Mouse (Mus musculus): ENCODE data around the gene Cd36. TPM values are rescaled to one million over a fixed set of nuclear protein-coding genes. Genes with fewer than 3 reads are reported as not detected.

Gene Cd36
- polyA plus RNA-seq, 1 experiment from 2014 or later: 0.87 TPM

- Histone ChIP-seq H3K4me2 (no peak overlapping the region), H3K4me3 (replicated peaks) (no peak overlapping the region), H3K9ac (no peak overlapping the region), H3K4me1 (no peaks in the 10 kb centered on the region), H3K27ac (no peak overlapping the region), H3K36me3 (replicated peaks) (no peaks in the 10 kb centered on the region), H3K27me3 (no peaks in the 10 kb centered on the region), H3K9me3 (no peaks in the 10 kb centered on the region)
- 67% methylated on average over 2 of the region's 2 CpGs for WGBS
- no peak for ATAC-seq (ENCODE audit: low FRiP score)
Measured at GRCm38 (mm10) chr5:17830536-17830935, 58.1 kb downstream of the Cd36 start.

DNA sequence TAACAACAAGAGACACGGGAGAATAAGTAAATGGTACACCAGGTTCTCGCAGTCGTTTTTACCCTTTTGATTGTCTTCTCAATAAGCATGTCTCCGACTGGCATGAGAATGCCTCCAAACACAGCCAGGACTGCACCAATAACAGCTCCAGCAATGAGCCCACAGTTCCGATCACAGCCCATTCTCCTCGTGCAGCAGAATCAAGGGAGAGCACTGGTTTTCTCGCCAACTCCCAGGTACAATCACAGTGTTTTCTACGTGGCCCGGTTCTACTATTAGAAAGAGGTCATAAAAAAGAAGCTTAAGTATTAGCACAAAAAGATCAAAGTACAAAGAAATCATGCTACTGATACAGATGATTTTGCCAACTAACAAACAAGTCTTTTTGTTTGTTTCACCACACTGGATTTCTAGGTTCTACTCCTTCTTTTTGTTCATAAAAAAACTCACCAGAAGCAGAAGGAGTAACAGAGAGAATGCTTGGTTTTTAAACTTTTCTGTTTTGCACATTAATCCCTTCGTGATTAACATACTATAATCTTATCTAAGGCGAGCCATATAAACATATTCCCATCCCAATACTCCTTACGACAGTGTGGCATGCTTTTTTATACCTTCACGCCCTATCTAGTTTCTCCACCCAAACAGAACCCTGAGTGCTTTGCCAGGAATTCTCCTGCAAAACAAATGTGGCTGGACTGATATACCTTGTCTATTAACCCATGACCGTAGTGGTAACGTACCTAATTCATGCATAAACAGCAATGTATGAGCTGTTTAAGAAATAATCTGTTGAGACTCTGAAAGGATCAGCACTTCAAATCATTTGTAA lies 59.7 kb downstream of the Cd36 start:
- H3K36me3 ChIP-seq (replicated peaks): no peaks in the 10 kb centered on the region
- H3K9ac ChIP-seq: no peak overlapping the region
- WGBS: 79% methylated on average over 15 of the region's 15 CpGs
- H3K4me2 ChIP-seq: no peak overlapping the region
- no peak for ATAC-seq (ENCODE audit: low FRiP score)
- no peak overlapping the region for H3K27ac ChIP-seq
- no peaks in the 10 kb centered on the region for H3K4me1 ChIP-seq
- no peaks in the 10 kb centered on the region for H3K27me3 ChIP-seq
- no peak overlapping the region for H3K4me3 ChIP-seq (replicated peaks)
- H3K9me3 ChIP-seq: no peaks in the 10 kb centered on the region

DNA sequence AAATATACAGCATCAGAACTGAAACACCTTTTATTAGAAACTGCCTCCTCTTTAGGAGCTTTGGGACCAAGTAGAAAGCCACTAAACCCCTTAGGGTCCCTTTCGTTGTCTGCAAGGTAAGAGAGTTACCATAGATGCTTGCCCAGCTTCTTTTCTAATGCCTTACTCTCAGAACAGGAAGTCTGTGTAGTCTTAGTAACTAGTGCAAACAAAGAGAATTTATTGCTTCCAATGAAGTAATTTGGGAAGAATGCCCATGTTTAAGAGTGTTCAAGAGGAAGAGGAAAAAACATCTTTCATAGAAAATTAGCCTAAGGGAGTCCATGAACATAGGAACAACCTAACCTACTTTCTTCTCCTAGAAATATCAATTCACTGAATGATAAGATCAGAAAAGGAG lies 67.2 kb downstream of the Cd36 start:
- Histone ChIP-seq H3K4me1 (no peaks in the 10 kb centered on the region), H3K4me3 (replicated peaks) (no peak overlapping the region), H3K9me3 (no peaks in the 10 kb centered on the region), H3K27ac (no peak overlapping the region), H3K4me2 (no peak overlapping the region), H3K9ac (no peak overlapping the region), H3K36me3 (replicated peaks) (no peaks in the 10 kb centered on the region), H3K27me3 (no peaks in the 10 kb centered on the region)
- 90% methylated on average over 1 of the region's 1 CpGs for WGBS
- no peak for ATAC-seq (ENCODE audit: low FRiP score)

DNA sequence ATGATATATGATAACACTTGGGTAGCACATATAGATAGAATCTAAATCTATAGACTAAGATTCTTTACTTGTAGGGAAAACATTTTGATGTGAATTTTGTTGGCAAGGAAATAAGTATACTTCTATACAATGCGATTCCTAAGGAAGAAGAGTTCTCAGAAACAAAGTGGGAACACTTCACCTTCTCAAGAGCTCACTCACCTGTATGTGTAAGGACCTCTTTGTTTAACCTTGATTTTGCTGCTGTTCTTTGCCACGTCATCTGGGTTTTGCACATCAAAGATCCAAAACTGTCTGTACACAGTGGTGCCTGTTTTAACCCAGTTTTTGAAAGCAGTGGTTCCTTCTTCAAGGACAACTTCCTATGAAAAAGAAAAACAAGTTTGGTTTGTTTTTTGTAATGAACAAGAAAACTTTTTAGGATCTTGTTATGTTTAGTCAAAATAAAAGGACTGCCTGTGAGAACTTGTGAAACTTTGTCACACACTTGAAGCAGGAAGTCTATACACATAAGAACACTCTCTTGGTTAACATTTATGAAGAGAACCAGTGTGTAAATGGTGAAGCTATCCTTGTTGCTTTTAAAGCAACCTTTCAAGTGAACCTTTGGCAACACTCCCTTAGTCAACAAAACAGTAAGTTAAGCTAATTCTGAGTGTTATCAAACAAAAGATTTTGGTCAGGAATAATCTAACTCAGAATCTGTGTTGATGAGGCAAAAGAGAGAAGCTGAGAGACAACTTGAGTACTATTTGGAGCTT lies 68.2 kb downstream of the Cd36 start:
- no peaks in the 10 kb centered on the region for H3K9me3 ChIP-seq
- H3K36me3 ChIP-seq (replicated peaks): no peaks in the 10 kb centered on the region
- H3K4me3 ChIP-seq (replicated peaks): no peak overlapping the region
- H3K4me2 ChIP-seq: no peak overlapping the region
- no peak for ATAC-seq (ENCODE audit: low FRiP score)
- WGBS: 89% methylated on average over 2 of the region's 2 CpGs
- H3K27me3 ChIP-seq: no peaks in the 10 kb centered on the region
- no peaks in the 10 kb centered on the region for H3K4me1 ChIP-seq
- no peak overlapping the region for H3K27ac ChIP-seq
- no peak overlapping the region for H3K9ac ChIP-seq

- Histone ChIP-seq H3K4me3 (replicated peaks) (no peak overlapping the region), H3K4me2 (no peak overlapping the region), H3K9ac (no peak overlapping the region), H3K27me3 (no peaks in the 10 kb centered on the region), H3K27ac (no peak overlapping the region), H3K4me1 (no peaks in the 10 kb centered on the region), H3K36me3 (replicated peaks) (no peaks in the 10 kb centered on the region), H3K9me3 (no peaks in the 10 kb centered on the region)
- 7% methylated on average over 2 of the region's 2 CpGs for WGBS
- ATAC-seq (ENCODE audit: low FRiP score): no peak
Measured at GRCm38 (mm10) chr5:17816170-17816569, 72.4 kb downstream of the Cd36 start.

- no peaks in the 10 kb centered on the region for H3K27me3 ChIP-seq
- 62% methylated on average over 1 of the region's 1 CpGs for WGBS
- H3K9ac ChIP-seq: no peak overlapping the region
- H3K9me3 ChIP-seq: no peaks in the 10 kb centered on the region
- no peak for ATAC-seq (ENCODE audit: low FRiP score)
- H3K4me3 ChIP-seq (replicated peaks): no peak overlapping the region
- no peak overlapping the region for H3K27ac ChIP-seq
- H3K4me1 ChIP-seq: no peaks in the 10 kb centered on the region
- H3K4me2 ChIP-seq: no peak overlapping the region
- H3K36me3 ChIP-seq (replicated peaks): no peaks in the 10 kb centered on the region
Measured at GRCm38 (mm10) chr5:17810336-17810735, 78.3 kb downstream of the Cd36 start.

- no peak overlapping the region for H3K27ac ChIP-seq
- no peak for ATAC-seq (ENCODE audit: low FRiP score)
- no peaks in the 10 kb centered on the region for H3K9me3 ChIP-seq
- H3K27me3 ChIP-seq: no peaks in the 10 kb centered on the region
- no peak overlapping the region for H3K9ac ChIP-seq
- WGBS: 92% methylated on average over 3 of the region's 3 CpGs
- no peak overlapping the region for H3K4me2 ChIP-seq
- no peaks in the 10 kb centered on the region for H3K4me1 ChIP-seq
- no peak overlapping the region for H3K4me3 ChIP-seq (replicated peaks)
- no peaks in the 10 kb centered on the region for H3K36me3 ChIP-seq (replicated peaks)
Measured at GRCm38 (mm10) chr5:17806774-17807377, 81.7 kb downstream of the Cd36 start.

GRCm38 (mm10) chr5:17776571-17776970 lies 112.0 kb downstream of the Cd36 start:
- Histone ChIP-seq H3K9ac (no peak overlapping the region), H3K4me1 (no peaks in the 10 kb centered on the region), H3K27me3 (no peaks in the 10 kb centered on the region), H3K27ac (no peak overlapping the region), H3K4me3 (replicated peaks) (no peak overlapping the region), H3K4me2 (no peak overlapping the region), H3K36me3 (replicated peaks) (no peaks in the 10 kb centered on the region), H3K9me3 (no peaks in the 10 kb centered on the region)
- no peak for ATAC-seq (ENCODE audit: low FRiP score)
- WGBS: 86% methylated on average over 6 of the region's 6 CpGs

- Histone ChIP-seq H3K4me3 (replicated peaks) (no peak overlapping the region), H3K27ac (no peak overlapping the region), H3K27me3 (no peaks in the 10 kb centered on the region), H3K4me1 (no peaks in the 10 kb centered on the region), H3K36me3 (replicated peaks) (no peaks in the 10 kb centered on the region), H3K9me3 (no peaks in the 10 kb centered on the region), H3K9ac (no peak overlapping the region), H3K4me2 (no peak overlapping the region)
- 90% methylated on average over 2 of the region's 2 CpGs for WGBS
- ATAC-seq (ENCODE audit: low FRiP score): no peak
Measured at GRCm38 (mm10) chr5:17770328-17770727, 118.3 kb downstream of the Cd36 start.

DNA sequence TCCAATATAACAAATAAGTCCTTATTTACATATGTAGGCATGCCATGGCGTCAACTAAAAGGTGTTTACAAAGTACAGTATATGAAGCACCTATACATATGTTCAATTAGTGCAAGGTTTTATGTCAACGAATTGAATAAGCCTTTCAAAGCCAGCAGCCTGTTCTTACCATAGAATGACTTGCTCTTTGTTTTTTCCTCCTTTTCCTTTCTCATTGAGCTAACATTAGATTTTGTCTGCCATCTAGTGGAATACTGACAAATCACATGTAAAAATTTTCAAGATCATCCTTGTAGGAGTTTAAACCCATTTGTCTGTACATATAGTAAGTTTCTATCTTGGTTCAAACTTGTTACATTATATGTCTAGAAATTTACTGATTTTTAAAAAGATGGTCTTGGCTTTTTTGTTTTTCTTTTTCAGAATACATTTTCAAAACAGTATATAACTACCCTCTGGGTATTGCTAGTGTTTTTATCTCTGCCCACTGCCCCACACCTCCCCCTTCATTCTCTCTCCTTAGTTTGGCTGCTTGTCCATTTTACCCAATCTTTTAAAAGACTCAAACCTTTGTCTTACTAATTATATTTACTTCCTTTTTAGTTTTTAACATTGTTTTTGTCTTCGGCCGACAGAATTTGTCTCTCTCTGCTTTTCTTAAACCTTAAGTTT lies 122.5 kb downstream of the Cd36 start:
- 54% methylated on average over 4 of the region's 4 CpGs for WGBS

DNA sequence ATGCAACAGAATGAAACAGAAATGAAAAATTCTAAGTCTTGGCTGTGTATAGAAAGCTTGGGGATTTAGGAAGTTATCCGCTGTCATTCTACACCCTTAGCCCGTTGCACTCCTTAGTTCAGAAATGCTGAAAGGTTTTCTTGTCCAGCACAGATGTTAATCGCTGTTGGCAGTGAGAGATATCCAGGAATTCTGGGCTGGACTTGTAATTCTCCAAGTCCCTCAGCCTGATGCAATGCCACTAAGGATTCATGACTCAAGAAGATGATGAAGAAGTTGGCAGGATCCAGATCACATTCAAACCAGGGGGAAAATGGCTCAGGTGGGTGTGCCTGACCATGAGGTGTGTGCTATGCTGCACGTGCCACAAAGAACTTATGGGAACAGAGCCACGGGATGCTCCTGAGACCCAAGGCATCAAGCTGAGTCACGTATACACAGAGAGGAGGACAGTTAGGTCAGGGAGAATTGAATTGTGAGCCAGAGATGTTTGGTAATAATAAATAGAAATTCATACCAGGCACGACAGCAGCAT lies 135.1 kb downstream of the Cd36 start:
- Histone ChIP-seq H3K4me1 (no peaks in the 10 kb centered on the region), H3K9ac (no peak overlapping the region), H3K36me3 (replicated peaks) (no peaks in the 10 kb centered on the region), H3K27me3 (no peaks in the 10 kb centered on the region), H3K4me3 (replicated peaks) (no peak overlapping the region), H3K4me2 (no peak overlapping the region), H3K27ac (no peak overlapping the region), H3K9me3 (no peaks in the 10 kb centered on the region)
- no peak for ATAC-seq (ENCODE audit: low FRiP score)
- 88% methylated on average over 7 of the region's 7 CpGs for WGBS

More for the DNA sequence above, 122.5 kb downstream of the Cd36 start:
- ATAC-seq (ENCODE audit: low FRiP score): peak; percentile 81
- no peak overlapping the region for H3K9ac ChIP-seq
- H3K27me3 ChIP-seq: no peaks in the 10 kb centered on the region
- H3K9me3 ChIP-seq: no peaks in the 10 kb centered on the region
- no peaks in the 10 kb centered on the region for H3K36me3 ChIP-seq (replicated peaks)
- H3K4me1 ChIP-seq: no peaks in the 10 kb centered on the region
- no peak overlapping the region for H3K27ac ChIP-seq
- no peak overlapping the region for H3K4me3 ChIP-seq (replicated peaks)
- H3K4me2 ChIP-seq: no peak overlapping the region

- ATAC-seq (ENCODE audit: low FRiP score): no peak
- no peak overlapping the region for H3K27ac ChIP-seq
- no peak overlapping the region for H3K4me3 ChIP-seq (replicated peaks)
- 63% methylated on average over 3 of the region's 3 CpGs for WGBS
- H3K27me3 ChIP-seq: no peaks in the 10 kb centered on the region
- no peaks in the 10 kb centered on the region for H3K4me1 ChIP-seq
- H3K9me3 ChIP-seq: no peaks in the 10 kb centered on the region
- H3K36me3 ChIP-seq (replicated peaks): no peaks in the 10 kb centered on the region
- H3K4me2 ChIP-seq: no peak overlapping the region
- H3K9ac ChIP-seq: no peak overlapping the region
Measured at GRCm38 (mm10) chr5:17748293-17748692, 140.3 kb downstream of the Cd36 start.
